In the genomic region with DNA sequence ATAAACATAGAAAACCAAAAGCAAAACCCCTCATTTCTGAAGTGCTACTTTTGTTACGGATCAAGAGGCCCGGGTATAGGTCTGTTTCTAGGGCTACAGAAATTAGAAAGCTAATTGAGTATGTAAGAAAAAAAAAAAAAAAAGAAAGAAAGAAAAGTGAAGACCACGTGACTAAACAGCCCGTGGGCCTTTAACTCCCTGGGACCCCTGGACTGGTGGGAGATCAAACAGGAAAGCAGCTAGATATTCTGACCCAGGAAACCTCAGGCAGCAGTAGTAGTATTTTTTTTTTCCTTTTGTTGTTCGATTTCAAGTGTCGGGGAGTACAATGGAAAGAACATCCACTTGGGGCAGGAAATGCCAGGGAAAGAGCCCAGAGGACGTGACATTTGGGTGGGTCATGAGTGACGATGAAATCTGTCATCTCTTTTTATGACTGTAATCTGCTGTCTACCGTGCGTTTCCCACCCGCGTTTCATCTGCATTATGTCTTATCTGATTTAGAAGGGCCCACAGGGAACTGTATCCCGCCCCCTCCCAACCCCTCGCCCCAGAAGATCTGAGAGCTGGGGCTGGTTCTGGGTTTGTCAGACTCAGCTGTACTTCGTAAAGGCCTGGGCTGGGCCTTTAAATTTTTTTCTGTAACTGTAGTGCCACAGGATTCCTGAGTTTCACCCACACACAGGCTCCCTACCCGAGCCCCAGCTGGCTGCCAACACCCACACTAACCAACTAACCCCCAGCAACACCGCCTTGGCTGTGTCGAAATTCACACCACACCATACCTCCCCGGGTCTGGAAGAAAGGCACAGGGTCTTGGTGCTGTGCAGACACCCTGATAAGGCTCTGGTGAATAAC, we compare ENCODE assay signal across 8 mouse cellular contexts. TPM values are rescaled to one million over a fixed set of nuclear protein-coding genes. Genes with fewer than 3 reads are reported as not detected.
DNase-seq lines count a peak whose midpoint lies in the region; ATAC-seq lines count a peak whose summit lies in the region.

No protein-coding gene starts in this region.

- no peak overlapping the region for H3K4me2 ChIP-seq in forebrain, embryonic 16.5 days (ENCODE audit: low read length)
- H3K4me2 ChIP-seq in midbrain, embryonic 13.5 days (replicated peaks) = no peak overlapping the region
- H3K4me2 ChIP-seq in midbrain, embryonic 15.5 days = no peak overlapping the region
- H3K4me2 ChIP-seq in intestine, embryonic 14.5 days (ENCODE audit: low read length) = 0 out of 2 replicates have a peak overlapping the region, but pooled peaks have one; percentile 7

- no peaks in the 10 kb centered on the region for H3K9me3 ChIP-seq in forebrain, embryonic 10.5 days
- H3K9me3 ChIP-seq in forebrain, embryonic 16.5 days (ENCODE audit: control insufficient read depth, low read length) = no peaks in the 10 kb centered on the region
- H3K9me3 ChIP-seq in midbrain, embryonic 13.5 days = no peaks in the 10 kb centered on the region
- no peaks in the 10 kb centered on the region for H3K9me3 ChIP-seq in midbrain, embryonic 15.5 days
- H3K9me3 ChIP-seq in intestine, embryonic 14.5 days (ENCODE audit: control insufficient read depth, low read length) = no peaks in the 10 kb centered on the region
- no peaks in the 10 kb centered on the region for H3K9me3 ChIP-seq in megakaryocyte, embryonic 14.5 days

- DNase-seq in forebrain, embryonic 10.5 days (ENCODE audit: extremely low spot score, low spot score) = no peak
- DNase-seq in intestine, embryonic 14.5 days (ENCODE audit: low spot score) = no peak
- no peak for DNase-seq in ovary, postnatal 14 days (ENCODE audit: low spot score)
- DNase-seq in adrenal gland, postnatal 10 days = no peak

- no peak for ATAC-seq in forebrain, embryonic 16.5 days
- ATAC-seq in midbrain, embryonic 13.5 days = no peak
- ATAC-seq in midbrain, embryonic 15.5 days (replicated peaks) = no peak
- ATAC-seq in intestine, embryonic 14.5 days (replicated peaks; ENCODE audit: low FRiP score, low TSS enrichment, low read depth) = no peak

- peak overlapping the region; percentile 49 for H3K27ac ChIP-seq in forebrain, embryonic 10.5 days
- no peak overlapping the region for H3K27ac ChIP-seq in forebrain, embryonic 16.5 days (ENCODE audit: low read length)
- no peak overlapping the region for H3K27ac ChIP-seq in midbrain, embryonic 13.5 days
- H3K27ac ChIP-seq in midbrain, embryonic 15.5 days = no peak overlapping the region
- peak overlapping the region; percentile 34; the same call in 1 of the 2 replicates for H3K27ac ChIP-seq in intestine, embryonic 14.5 days (ENCODE audit: low read depth)

- no peak overlapping the region for H3K9ac ChIP-seq in forebrain, embryonic 16.5 days (replicated peaks; ENCODE audit: low read depth, low read length)
- 0 out of 2 replicates have a peak overlapping the region, but pooled peaks have one; percentile 14 for H3K9ac ChIP-seq in midbrain, embryonic 13.5 days (replicated peaks)
- no peak overlapping the region for H3K9ac ChIP-seq in midbrain, embryonic 15.5 days
- H3K9ac ChIP-seq in intestine, embryonic 14.5 days (ENCODE audit: low read length) = no peak overlapping the region; the same call in 1 of the 2 replicates

- 80% methylated on average over 19 of the region's 19 CpGs for WGBS in forebrain, embryonic 10.5 days
- WGBS in forebrain, embryonic 16.5 days = 68% methylated on average over 19 of the region's 19 CpGs
- 69% methylated on average over 19 of the region's 19 CpGs for WGBS in midbrain, embryonic 13.5 days
- WGBS in midbrain, embryonic 15.5 days = 63% methylated on average over 19 of the region's 19 CpGs
- 38% methylated on average over 19 of the region's 19 CpGs for WGBS in intestine, embryonic 14.5 days

- no peaks in the 10 kb centered on the region for H3K36me3 ChIP-seq in forebrain, embryonic 10.5 days (replicated peaks)
- no peaks in the 10 kb centered on the region for H3K36me3 ChIP-seq in forebrain, embryonic 16.5 days (ENCODE audit: control insufficient read depth, insufficient read depth)
- H3K36me3 ChIP-seq in midbrain, embryonic 13.5 days = no peaks in the 10 kb centered on the region
- H3K36me3 ChIP-seq in midbrain, embryonic 15.5 days (replicated peaks) = no peaks in the 10 kb centered on the region
- no peaks in the 10 kb centered on the region for H3K36me3 ChIP-seq in intestine, embryonic 14.5 days (ENCODE audit: control insufficient read depth, insufficient read depth, low read length)
- no peaks in the 10 kb centered on the region for H3K36me3 ChIP-seq in megakaryocyte, embryonic 14.5 days (replicated peaks; ENCODE audit: low read length)

- H3K4me3 ChIP-seq in forebrain, embryonic 10.5 days = no peak overlapping the region
- no peak overlapping the region for H3K4me3 ChIP-seq in forebrain, embryonic 16.5 days (replicated peaks; ENCODE audit: low read length)
- H3K4me3 ChIP-seq in midbrain, embryonic 13.5 days (replicated peaks) = no peak overlapping the region
- H3K4me3 ChIP-seq in midbrain, embryonic 15.5 days = no peak overlapping the region
- H3K4me3 ChIP-seq in intestine, embryonic 14.5 days (ENCODE audit: low read depth, low read length) = no peak overlapping the region
- H3K4me3 ChIP-seq in megakaryocyte, embryonic 14.5 days (replicated peaks) = peak overlapping the region; percentile 74

- no peaks in the 10 kb centered on the region for H3K27me3 ChIP-seq in forebrain, embryonic 10.5 days (ENCODE audit: poor library complexity, severe bottlenecking)
- no peaks in the 10 kb centered on the region for H3K27me3 ChIP-seq in forebrain, embryonic 16.5 days (replicated peaks; ENCODE audit: control insufficient read depth, insufficient read depth, low read length)
- no peaks in the 10 kb centered on the region for H3K27me3 ChIP-seq in midbrain, embryonic 13.5 days
- H3K27me3 ChIP-seq in midbrain, embryonic 15.5 days (replicated peaks) = no peaks in the 10 kb centered on the region
- H3K27me3 ChIP-seq in intestine, embryonic 14.5 days (replicated peaks; ENCODE audit: control insufficient read depth, insufficient read depth, low read length) = no peaks in the 10 kb centered on the region
- peaks cover 3% of the 10 kb centered on the region for H3K27me3 ChIP-seq in megakaryocyte, embryonic 14.5 days (replicated peaks)

- H3K4me1 ChIP-seq in forebrain, embryonic 10.5 days = peaks cover 35% of the 10 kb centered on the region
- peaks cover 6% of the 10 kb centered on the region; the same call in 1 of the 2 replicates for H3K4me1 ChIP-seq in forebrain, embryonic 16.5 days (replicated peaks; ENCODE audit: control insufficient read depth, insufficient read depth, low read length)
- peaks cover 9% of the 10 kb centered on the region; the same call in 1 of the 2 replicates for H3K4me1 ChIP-seq in midbrain, embryonic 13.5 days (replicated peaks)
- H3K4me1 ChIP-seq in midbrain, embryonic 15.5 days = peaks cover 8% of the 10 kb centered on the region
- H3K4me1 ChIP-seq in intestine, embryonic 14.5 days (replicated peaks; ENCODE audit: control insufficient read depth, insufficient read depth, low read length) = peaks cover 23% of the 10 kb centered on the region
- H3K4me1 ChIP-seq in megakaryocyte, embryonic 14.5 days = peaks cover 25% of the 10 kb centered on the region

RNA-seq across cellular contexts. Expression of gene Terf2, which starts 18.0 kb away (rescaled TPM):
- polyA plus RNA-seq in forebrain, embryonic 10.5 days (2016; fragmentation: Nextera tagmentation; extraction: Ambion mirVana) = 17.0 and 19.6 TPM in 2 replicates
- polyA plus RNA-seq in forebrain, embryonic 16.5 days (2015; fragmentation: Nextera tagmentation; extraction: Ambion mirVana) = 21.9 and 22.1 TPM in 2 replicates
- polyA plus RNA-seq in midbrain, embryonic 13.5 days (2015; fragmentation: Nextera tagmentation; extraction: Ambion mirVana) = 26.9 and 29.3 TPM in 2 replicates
- 27.3 and 29.7 TPM in 2 replicates for polyA plus RNA-seq in midbrain, embryonic 15.5 days (2015; fragmentation: Nextera tagmentation; extraction: Ambion mirVana)
- polyA plus RNA-seq in intestine, embryonic 14.5 days (2014; fragmentation: Nextera tagmentation; extraction: Ambion mirVana) = 14.2 and 14.9 TPM in 2 replicates
- 8.9 and 16.2 TPM in 2 replicates for polyA plus RNA-seq in megakaryocyte, embryonic 14.5 days (2012; ENCODE audit: insufficient read depth, low replicate concordance)
- 10 to 100 TPM; 22.0 to 26.4 TPM for total RNA-seq in adrenal gland, postnatal 10 days (2021)

RNA-seq across cellular contexts. Expression of gene Cyb5b, which starts 36.1 kb away (rescaled TPM):
- polyA plus RNA-seq in forebrain, embryonic 10.5 days (2016; fragmentation: Nextera tagmentation; extraction: Ambion mirVana) = 169 and 173 TPM in 2 replicates
- polyA plus RNA-seq in forebrain, embryonic 16.5 days (2015; fragmentation: Nextera tagmentation; extraction: Ambion mirVana) = 114 and 122 TPM in 2 replicates
- polyA plus RNA-seq in midbrain, embryonic 13.5 days (2015; fragmentation: Nextera tagmentation; extraction: Ambion mirVana) = 114 and 116 TPM in 2 replicates
- polyA plus RNA-seq in midbrain, embryonic 15.5 days (2015; fragmentation: Nextera tagmentation; extraction: Ambion mirVana) = 109 and 116 TPM in 2 replicates
- polyA plus RNA-seq in intestine, embryonic 14.5 days (2014; fragmentation: Nextera tagmentation; extraction: Ambion mirVana) = 128 and 134 TPM in 2 replicates
- 2.0 and 13.0 TPM in 2 replicates for polyA plus RNA-seq in megakaryocyte, embryonic 14.5 days (2012; ENCODE audit: insufficient read depth, low replicate concordance)
- total RNA-seq in adrenal gland, postnatal 10 days (2021) = 100 to 1,000 TPM; 216 to 248 TPM

RNA-seq across cellular contexts. Expression of gene Tmed6, which starts 48.9 kb away (rescaled TPM):
- polyA plus RNA-seq in forebrain, embryonic 10.5 days (2016; fragmentation: Nextera tagmentation; extraction: Ambion mirVana) = not detected in 2 replicates
- polyA plus RNA-seq in forebrain, embryonic 16.5 days (2015; fragmentation: Nextera tagmentation; extraction: Ambion mirVana) = not detected in 2 replicates
- not detected in 2 replicates for polyA plus RNA-seq in midbrain, embryonic 13.5 days (2015; fragmentation: Nextera tagmentation; extraction: Ambion mirVana)
- not detected in 2 replicates for polyA plus RNA-seq in midbrain, embryonic 15.5 days (2015; fragmentation: Nextera tagmentation; extraction: Ambion mirVana)
- polyA plus RNA-seq in intestine, embryonic 14.5 days (2014; fragmentation: Nextera tagmentation; extraction: Ambion mirVana) = 9.3 and 21.3 TPM in 2 replicates
- polyA plus RNA-seq in megakaryocyte, embryonic 14.5 days (2012; ENCODE audit: insufficient read depth, low replicate concordance) = not detected in 2 replicates
- not detected for total RNA-seq in adrenal gland, postnatal 10 days (2021)

RNA-seq across cellular contexts. Expression of gene Nip7, which starts 57.7 kb away (rescaled TPM):
- 128 and 138 TPM in 2 replicates for polyA plus RNA-seq in forebrain, embryonic 10.5 days (2016; fragmentation: Nextera tagmentation; extraction: Ambion mirVana)
- 76.7 and 80.5 TPM in 2 replicates for polyA plus RNA-seq in forebrain, embryonic 16.5 days (2015; fragmentation: Nextera tagmentation; extraction: Ambion mirVana)
- 81.9 and 93.3 TPM in 2 replicates for polyA plus RNA-seq in midbrain, embryonic 13.5 days (2015; fragmentation: Nextera tagmentation; extraction: Ambion mirVana)
- polyA plus RNA-seq in midbrain, embryonic 15.5 days (2015; fragmentation: Nextera tagmentation; extraction: Ambion mirVana) = 70.2 and 71.1 TPM in 2 replicates
- polyA plus RNA-seq in intestine, embryonic 14.5 days (2014; fragmentation: Nextera tagmentation; extraction: Ambion mirVana) = 102 and 107 TPM in 2 replicates
- 4.2 and 5.3 TPM in 2 replicates for polyA plus RNA-seq in megakaryocyte, embryonic 14.5 days (2012; ENCODE audit: insufficient read depth, low replicate concordance)
- total RNA-seq in adrenal gland, postnatal 10 days (2021) = 10 to 100 TPM; 32.9 to 48.6 TPM

RNA-seq across cellular contexts. Expression of gene Cog8, which starts 57.9 kb away (rescaled TPM):
- 32.8 and 37.3 TPM in 2 replicates for polyA plus RNA-seq in forebrain, embryonic 10.5 days (2016; fragmentation: Nextera tagmentation; extraction: Ambion mirVana)
- 39.1 and 39.3 TPM in 2 replicates for polyA plus RNA-seq in forebrain, embryonic 16.5 days (2015; fragmentation: Nextera tagmentation; extraction: Ambion mirVana)
- polyA plus RNA-seq in midbrain, embryonic 13.5 days (2015; fragmentation: Nextera tagmentation; extraction: Ambion mirVana) = 37.0 and 42.0 TPM in 2 replicates
- polyA plus RNA-seq in midbrain, embryonic 15.5 days (2015; fragmentation: Nextera tagmentation; extraction: Ambion mirVana) = 42.0 and 44.8 TPM in 2 replicates
- polyA plus RNA-seq in intestine, embryonic 14.5 days (2014; fragmentation: Nextera tagmentation; extraction: Ambion mirVana) = 37.9 and 38.7 TPM in 2 replicates
- polyA plus RNA-seq in megakaryocyte, embryonic 14.5 days (2012; ENCODE audit: insufficient read depth, low replicate concordance) = 9.2 and 18.5 TPM in 2 replicates
- total RNA-seq in adrenal gland, postnatal 10 days (2021) = 10 to 100 TPM; 24.2 to 26.6 TPM

Comparison
In these comparisons a context has a peak if more than half of its experiments do, and no peak if none do; other contexts are left out.
1. H3K27ac ChIP-seq: peak in forebrain, embryonic 10.5 days (single experiment) and intestine, embryonic 14.5 days (single experiment); none in forebrain, embryonic 16.5 days (single experiment), midbrain, embryonic 13.5 days (single experiment) and midbrain, embryonic 15.5 days (single experiment).